Mouse (Mus musculus) urinary bladder, postnatal 4 days (tissue): ENCODE results near the gene Olfr482.

ENCODE experiments used
- DNase-seq, 2 experiments: peaks; one replicate each; pipeline ENCODE4 v3.0.0; 2021 to 2022; ENCODE audit warnings: low spot score in 2 of 2

Gene Olfr482

DNA sequence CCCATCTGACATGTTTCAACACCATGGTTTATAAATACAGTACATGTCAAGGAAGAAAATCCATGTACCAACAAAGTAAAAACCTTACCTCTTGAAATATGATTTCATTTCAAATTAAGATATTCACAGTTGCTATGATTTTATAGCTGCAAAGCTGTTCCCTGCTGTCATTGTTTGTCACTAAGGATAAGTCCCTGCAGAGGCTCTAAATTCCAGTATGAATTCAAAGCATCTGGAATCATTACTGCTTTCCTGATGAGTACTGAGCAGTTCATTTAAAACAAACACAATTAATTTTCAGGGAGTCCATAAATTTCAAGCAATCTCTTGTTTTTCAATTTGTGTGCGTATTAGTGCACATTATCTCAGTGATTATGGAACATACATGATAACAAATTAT, at the start of gene Olfr482:
Gene Olfr482, minus strand, starts transcription at position 101 of the 400 bp plus-strand sequence.
- no peak for DNase-seq

DNA sequence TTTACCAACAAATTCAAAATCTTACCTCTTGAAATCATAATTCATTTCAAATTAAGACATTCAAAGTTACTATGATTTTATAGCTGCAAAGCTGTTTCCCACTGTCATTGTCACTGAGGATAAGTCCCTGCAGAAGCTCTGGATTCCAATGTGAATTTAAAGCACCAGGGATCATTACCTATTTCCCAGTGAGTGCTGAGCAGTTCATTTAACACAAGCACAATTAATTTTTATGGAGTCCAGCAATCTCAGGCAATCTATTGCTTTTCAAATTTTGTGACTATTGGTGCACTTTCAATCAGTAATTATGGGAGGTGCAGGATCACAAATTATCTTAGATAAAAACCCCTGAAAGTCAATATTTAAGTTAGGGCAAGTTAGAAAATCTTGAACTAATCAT, 30.0 kb upstream of the Olfr482 start, which contains the start of gene Olfr484:
Gene Olfr484, minus strand, starts transcription at position 101 of the 400 bp plus-strand sequence.
- no peak for DNase-seq

DNA sequence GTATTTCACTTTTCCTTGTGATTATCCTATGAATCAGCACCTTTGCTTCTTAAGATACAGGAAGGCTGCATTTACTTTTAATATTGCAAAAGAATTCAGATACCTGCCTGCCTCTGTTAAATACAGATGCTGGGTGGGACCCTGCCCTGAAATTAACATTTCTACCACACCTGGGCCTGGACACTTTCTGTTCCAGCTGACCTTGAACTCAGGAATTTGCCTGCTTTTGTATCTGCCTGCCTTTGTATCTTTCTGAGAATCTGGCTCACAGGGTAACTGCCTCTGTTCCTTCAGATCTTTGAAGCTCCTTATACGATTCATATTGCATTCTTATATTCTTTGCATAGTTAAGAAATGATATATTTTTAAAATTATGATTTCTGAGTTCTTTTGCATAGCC, 24.0 kb upstream of the Olfr482 start:
- no peak for DNase-seq

DNA sequence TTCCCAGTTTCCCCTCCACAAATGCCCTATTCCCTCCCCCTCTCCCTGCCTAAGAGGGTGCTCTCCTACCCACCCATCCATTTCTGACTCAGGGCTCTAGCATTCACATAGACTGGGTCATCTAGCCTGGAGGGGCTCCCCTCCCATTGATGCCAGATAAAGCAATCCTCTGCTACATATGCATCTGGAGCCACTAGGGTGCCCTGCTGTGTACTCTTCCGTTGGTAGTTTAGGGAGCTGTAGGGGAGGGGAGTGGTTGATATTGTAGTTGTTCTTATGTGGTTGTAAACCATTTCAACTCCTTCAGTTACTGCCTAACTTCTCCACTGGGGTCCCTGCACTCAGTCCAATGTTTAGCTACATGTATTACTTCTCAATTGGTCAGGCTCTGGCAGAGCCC, 23.3 kb upstream of the Olfr482 start:
- no peak for DNase-seq

DNA sequence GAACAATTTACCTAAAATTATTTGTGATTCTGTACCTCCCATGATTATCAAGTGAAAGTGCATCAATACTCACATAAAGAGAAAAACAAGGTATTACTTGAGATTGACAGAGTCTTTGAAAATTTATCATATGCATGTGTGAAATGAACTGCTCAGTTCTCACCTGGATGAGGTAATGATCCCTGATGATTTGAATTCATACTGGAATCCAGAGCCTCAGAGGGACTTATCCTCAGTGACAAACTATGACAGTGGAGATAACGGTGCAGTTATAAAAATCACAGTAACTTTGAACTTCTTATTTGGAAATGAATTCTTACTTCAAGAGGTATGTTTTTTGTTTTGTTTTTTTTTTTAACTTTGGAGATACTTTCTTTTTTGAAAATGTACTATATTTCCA, 3.2 kb upstream of the Olfr482 start, which contains the start of gene Olfr483:
Gene Olfr483, plus strand, starts transcription at position 301 of the 400 bp plus-strand sequence.
- no peak for DNase-seq

DNA sequence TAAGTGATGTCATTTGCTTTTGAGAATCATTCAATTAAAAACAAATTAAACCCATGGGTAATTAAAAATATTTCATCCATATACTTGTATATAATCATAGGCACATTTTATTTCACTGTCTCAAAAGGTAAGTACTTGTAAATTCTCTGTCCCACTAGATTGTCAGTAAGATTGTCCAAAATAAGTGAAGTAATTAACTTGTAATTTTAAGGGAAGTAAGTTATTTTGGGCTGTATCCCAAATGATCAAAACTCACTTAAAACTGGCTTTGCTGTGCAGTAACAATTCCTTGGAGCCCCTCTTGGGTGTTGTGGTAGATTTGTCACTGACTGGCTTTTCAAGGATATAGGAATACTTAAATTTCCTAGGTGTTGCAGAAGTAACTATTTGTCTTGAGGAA, 17.8 kb downstream of the Olfr482 start, which contains the start of gene Olfr481:
Gene Olfr481, plus strand, starts transcription at position 301 of the 400 bp plus-strand sequence.
- no peak for DNase-seq

DNA sequence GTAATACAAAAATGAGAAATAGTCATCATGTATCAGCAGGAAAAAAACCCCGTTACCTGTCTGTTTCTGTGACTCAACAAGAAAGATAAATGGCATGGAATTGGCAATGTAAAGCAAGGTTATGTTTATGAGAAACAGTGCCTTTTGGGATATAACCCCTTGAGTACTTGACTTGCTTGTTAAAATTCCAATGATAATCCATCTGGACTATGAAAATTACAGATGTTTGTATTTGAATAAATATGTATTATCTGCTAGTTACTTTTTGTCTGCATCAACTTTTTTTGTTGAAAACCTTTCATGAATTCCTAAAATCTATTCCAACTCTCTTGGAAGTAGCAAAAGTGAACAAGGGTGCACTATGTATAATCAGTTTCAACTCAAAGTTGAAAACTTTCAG, 30.1 kb downstream of the Olfr482 start, which contains the start of gene Olfr480:
Gene Olfr480, minus strand, starts transcription at position 101 of the 400 bp plus-strand sequence.
- DNase-seq = no peak

DNA sequence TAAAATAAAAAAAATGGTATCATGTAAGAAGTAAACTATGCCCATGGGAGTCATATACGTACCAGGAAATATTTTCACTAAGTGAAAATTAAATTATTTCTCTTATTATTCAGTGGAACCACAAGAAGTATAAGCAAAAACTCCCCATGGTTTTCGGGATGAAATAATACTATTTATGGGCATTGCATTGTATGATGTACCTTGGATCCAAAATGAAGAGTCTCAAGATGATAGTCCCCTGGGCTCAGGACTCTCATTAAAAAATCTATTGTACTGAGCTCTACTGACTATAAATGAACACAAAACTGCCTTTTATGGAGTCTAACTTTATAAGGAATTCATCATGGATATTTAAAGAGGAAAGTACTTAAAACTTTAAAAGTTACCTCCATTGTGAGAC, 47.0 kb downstream of the Olfr482 start, which contains the start of gene Olfr479:
Gene Olfr479, plus strand, starts transcription at position 301 of the 400 bp plus-strand sequence.
- no peak for DNase-seq
